Mouse (Mus musculus) limb, embryonic 15.5 days (tissue): ENCODE data around the gene Uncx. TPM values are rescaled to one million over a fixed set of nuclear protein-coding genes. Genes with fewer than 3 reads are reported as not detected.

Experiments used
- ATAC-seq: fragments of 200-750 bp; cut with Nextera tagmentation; 2 replicates; pipeline ENCODE4 v1.8.0; 2017; ENCODE audit warnings: low read depth, moderate TSS enrichment; ENCODE audit not compliant: insufficient number of reproducible peaks, low FRiP score, low TSS enrichment
- H3K27ac ChIP-seq: fragments of 300-500 bp; sonication (generic); 2 replicates; pipeline ENCODE4 v1.5.1; 2015; ENCODE audit warnings: moderate library complexity, mild to moderate bottlenecking, inconsistent platforms
- H3K27me3 ChIP-seq: fragments of 300-500 bp; sonication (generic); 2 replicates; pipeline ENCODE4 v1.6.1; 2015; ENCODE audit warnings: inconsistent platforms
- H3K36me3 ChIP-seq: fragments of 300-500 bp; sonication (generic); 2 replicates; pipeline ENCODE4 v1.6.1; 2015; ENCODE audit warnings: inconsistent platforms
- H3K4me1 ChIP-seq: fragments of 300-500 bp; sonication (generic); 2 replicates; pipeline ENCODE4 v1.6.1; 2015; ENCODE audit warnings: inconsistent platforms
- H3K4me2 ChIP-seq: fragments of 300-500 bp; sonication (generic); 2 replicates; pipeline ENCODE4 v1.6.1; 2015; ENCODE audit warnings: mild to moderate bottlenecking, inconsistent platforms
- H3K4me3 ChIP-seq: fragments of 300-500 bp; sonication (generic); 2 replicates; pipeline ENCODE4 v1.5.1; 2015; ENCODE audit warnings: mild to moderate bottlenecking, inconsistent platforms
- H3K9ac ChIP-seq: fragments of 300-500 bp; sonication (generic); 2 replicates; pipeline ENCODE4 v1.6.1; 2015; ENCODE audit warnings: inconsistent platforms
- H3K9me3 ChIP-seq: fragments of 300-500 bp; sonication (generic); 2 replicates; pipeline ENCODE4 v1.6.1; 2016; ENCODE audit warnings: inconsistent platforms
- WGBS: fragments of 180-500 bp; shearing (Covaris S2); methylation state at CpG from one replicate; pipeline ENCODE4 v1.1.7; 2015; 5-methylcytosine and 5-hydroxymethylcytosine counted together
- polyA plus RNA-seq: library from polyadenylated mRNA; unstranded; fragments of >200 nt; fragmentation: Nextera tagmentation; extraction: Ambion mirVana; gene quantifications from 2 replicates; pipeline ENCODE4 v1.2.1, GENCODE M21; 2015

Uncx gene
- polyA plus RNA-seq, 1 experiment from 2014 or later, result 0.20 TPM

- ATAC-seq, result no peak
- no peak overlapping the region for H3K4me3 ChIP-seq
- no peaks in the 10 kb centered on the region for H3K9me3 ChIP-seq
- H3K4me1 ChIP-seq, result peaks cover 21% of the 10 kb centered on the region
- 14% methylated on average over 6 of the region's 6 CpGs for WGBS
- no peak overlapping the region for H3K4me2 ChIP-seq
- H3K9ac ChIP-seq, result no peak overlapping the region
- no peaks in the 10 kb centered on the region for H3K36me3 ChIP-seq
- no peak overlapping the region for H3K27ac ChIP-seq
- peaks cover 98% of the 10 kb centered on the region for H3K27me3 ChIP-seq
These were observed 12.9 kb downstream of the Uncx start for GRCm38 (mm10) chr5:139556116-139556678.

- 8% methylated on average over 10 of the region's 10 CpGs for WGBS
These were observed 13.8 kb downstream of the Uncx start for GRCm38 (mm10) chr5:139557079-139557478.

GRCm38 (mm10) chr5:139557531-139558467, 14.5 kb downstream of the Uncx start:
- Histone ChIP-seq H3K4me3 (no peak overlapping the region), H3K27ac (no peak overlapping the region), H3K4me2 (no peak overlapping the region), H3K27me3 (peaks cover 97% of the 10 kb centered on the region), H3K4me1 (peaks cover 21% of the 10 kb centered on the region), H3K36me3 (no peaks in the 10 kb centered on the region), H3K9me3 (no peaks in the 10 kb centered on the region), H3K9ac (no peak overlapping the region)
- WGBS, result 3% methylated on average over 43 of the region's 43 CpGs
- ATAC-seq, result no peak

More at GRCm38 (mm10) chr5:139557079-139557478, 13.8 kb downstream of the Uncx start:
- Histone ChIP-seq H3K9ac (no peak overlapping the region), H3K9me3 (no peaks in the 10 kb centered on the region), H3K4me3 (no peak overlapping the region), H3K27me3 (peaks cover 98% of the 10 kb centered on the region), H3K4me2 (no peak overlapping the region), H3K36me3 (no peaks in the 10 kb centered on the region), H3K27ac (no peak overlapping the region), H3K4me1 (peaks cover 21% of the 10 kb centered on the region)
- no peak for ATAC-seq

- WGBS, result under 1% methylated on average over 16 of the region's 16 CpGs
- no peaks in the 10 kb centered on the region for H3K36me3 ChIP-seq
- H3K27ac ChIP-seq, result no peak overlapping the region
- no peak for ATAC-seq
- peaks cover 97% of the 10 kb centered on the region for H3K27me3 ChIP-seq
- no peaks in the 10 kb centered on the region for H3K9me3 ChIP-seq
- no peak overlapping the region for H3K4me2 ChIP-seq
- H3K4me3 ChIP-seq, result no peak overlapping the region
- H3K4me1 ChIP-seq, result peaks cover 21% of the 10 kb centered on the region
- H3K9ac ChIP-seq, result no peak overlapping the region
These were observed 15.1 kb downstream of the Uncx start for GRCm38 (mm10) chr5:139558468-139558804.

- H3K9ac ChIP-seq, result no peak overlapping the region
- H3K9me3 ChIP-seq, result no peaks in the 10 kb centered on the region
- 10% methylated on average over 12 of the region's 12 CpGs for WGBS
- no peaks in the 10 kb centered on the region for H3K36me3 ChIP-seq
- H3K4me1 ChIP-seq, result peaks cover 18% of the 10 kb centered on the region
- H3K4me2 ChIP-seq, result no peak overlapping the region
- H3K27ac ChIP-seq, result no peak overlapping the region
- H3K4me3 ChIP-seq, result no peak overlapping the region
- H3K27me3 ChIP-seq, result peaks cover 97% of the 10 kb centered on the region
- no peak for ATAC-seq
These were observed 15.8 kb downstream of the Uncx start for GRCm38 (mm10) chr5:139558917-139559660.

- no peaks in the 10 kb centered on the region for H3K9me3 ChIP-seq
- ATAC-seq, result no peak
- no peak overlapping the region for H3K4me3 ChIP-seq
- no peaks in the 10 kb centered on the region for H3K36me3 ChIP-seq
- H3K9ac ChIP-seq, result no peak overlapping the region
- WGBS, result 30% methylated on average over 7 of the region's 7 CpGs
- no peak overlapping the region for H3K4me2 ChIP-seq
- peaks cover 15% of the 10 kb centered on the region for H3K4me1 ChIP-seq
- H3K27me3 ChIP-seq, result peaks cover 97% of the 10 kb centered on the region
- H3K27ac ChIP-seq, result no peak overlapping the region
These were observed 16.5 kb downstream of the Uncx start for GRCm38 (mm10) chr5:139559782-139560181.

- no peaks in the 10 kb centered on the region for H3K36me3 ChIP-seq
- H3K4me2 ChIP-seq, result no peak overlapping the region
- H3K27me3 ChIP-seq, result peaks cover 97% of the 10 kb centered on the region
- H3K9me3 ChIP-seq, result no peaks in the 10 kb centered on the region
- no peak overlapping the region for H3K4me3 ChIP-seq
- peaks cover 10% of the 10 kb centered on the region for H3K4me1 ChIP-seq
- no peak overlapping the region for H3K9ac ChIP-seq
- ATAC-seq, result no peak
- no peak overlapping the region for H3K27ac ChIP-seq
- 65% methylated on average over 4 of the region's 4 CpGs for whole genome bisulfite sequencing
These were observed 18.2 kb downstream of the Uncx start for GRCm38 (mm10) chr5:139561363-139562001.

GRCm38 (mm10) chr5:139564663-139565062, 21.4 kb downstream of the Uncx start:
- Histone ChIP-seq H3K4me3 (no peak overlapping the region), H3K27ac (no peak overlapping the region), H3K4me1 (no peaks in the 10 kb centered on the region), H3K9ac (no peak overlapping the region), H3K36me3 (no peaks in the 10 kb centered on the region), H3K9me3 (no peaks in the 10 kb centered on the region), H3K4me2 (no peak overlapping the region), H3K27me3 (peaks cover 86% of the 10 kb centered on the region)
- ATAC-seq, result no peak
- 67% methylated on average over 2 of the region's 2 CpGs for WGBS

- Histone ChIP-seq H3K4me3 (no peak overlapping the region), H3K4me2 (no peak overlapping the region), H3K9me3 (no peaks in the 10 kb centered on the region), H3K9ac (no peak overlapping the region), H3K27ac (no peak overlapping the region), H3K4me1 (no peaks in the 10 kb centered on the region), H3K27me3 (peaks cover 82% of the 10 kb centered on the region), H3K36me3 (no peaks in the 10 kb centered on the region)
- WGBS, result 60% methylated on average over 4 of the region's 4 CpGs
- no peak for ATAC-seq
These were observed 22.2 kb downstream of the Uncx start for GRCm38 (mm10) chr5:139565462-139565861.

GRCm38 (mm10) chr5:139566640-139567399, 23.5 kb downstream of the Uncx start:
- Histone ChIP-seq H3K4me2 (no peak overlapping the region), H3K27me3 (peaks cover 69% of the 10 kb centered on the region), H3K27ac (no peak overlapping the region), H3K36me3 (no peaks in the 10 kb centered on the region), H3K9ac (no peak overlapping the region), H3K9me3 (no peaks in the 10 kb centered on the region), H3K4me1 (no peaks in the 10 kb centered on the region), H3K4me3 (no peak overlapping the region)
- ATAC-seq, result no peak
- 60% methylated on average over 6 of the region's 6 CpGs for WGBS

- Histone ChIP-seq H3K4me3 (no peak overlapping the region), H3K27ac (no peak overlapping the region), H3K9me3 (no peaks in the 10 kb centered on the region), H3K4me2 (no peak overlapping the region), H3K4me1 (no peaks in the 10 kb centered on the region), H3K36me3 (no peaks in the 10 kb centered on the region), H3K27me3 (peaks cover 65% of the 10 kb centered on the region), H3K9ac (no peak overlapping the region)
- 41% methylated on average over 2 of the region's 2 CpGs for WGBS
- no peak for ATAC-seq
These were observed 24.8 kb downstream of the Uncx start for GRCm38 (mm10) chr5:139568079-139568478.
